Mouse (Mus musculus) midbrain, postnatal 0 days (tissue): ENCODE measurements at regions not wholly inside any gene's neighbourhood (a gene's known extent, or its start where the extent isn't known, plus 50 kb on each side); places are given as distances from the start of the nearest gene placed in this dataset.

ENCODE experiments used
- ATAC-seq: fragments of 200-750 bp; cut with Nextera tagmentation; 2 replicates; pipeline ENCODE4 v1.8.0; 2017; ENCODE audit warnings: moderate number of reproducible peaks, mild to moderate bottlenecking, moderate TSS enrichment, moderate library complexity; ENCODE audit not compliant: low FRiP score
- DNase-seq: peaks from one replicate; pipeline ENCODE4 v3.0.0-alpha.2; 2015; ENCODE audit warnings: low spot score
- H3K27ac ChIP-seq: fragments of 300-500 bp; sonication (generic); 2 replicates; pipeline ENCODE4 v1.5.1; 2014; ENCODE audit warnings: low read depth, mild to moderate bottlenecking, low read length, mixed read lengths
- H3K27me3 ChIP-seq: fragments of 300-500 bp; sonication (generic); 2 replicates; pipeline ENCODE4 v1.6.1; 2014; ENCODE audit warnings: low read length, control low read depth, mixed read lengths; ENCODE audit not compliant: insufficient read depth
- H3K36me3 ChIP-seq: fragments of 300-500 bp; sonication (generic); 2 replicates; pipeline ENCODE4 v1.6.1; 2014; ENCODE audit warnings: low read length, control low read depth, mixed read lengths; ENCODE audit not compliant: insufficient read depth
- H3K4me1 ChIP-seq: fragments of 300-500 bp; sonication (generic); 2 replicates; pipeline ENCODE4 v1.6.1; 2014; ENCODE audit warnings: mild to moderate bottlenecking, control low read depth, antibody characterized with exemption, low read length, mixed read lengths; ENCODE audit not compliant: insufficient read depth
- H3K4me2 ChIP-seq: fragments of 300-500 bp; sonication (generic); 2 replicates; pipeline ENCODE4 v1.6.1; 2014; ENCODE audit warnings: low read depth, mild to moderate bottlenecking, low read length, mixed read lengths; ENCODE audit not compliant: poor library complexity, severe bottlenecking
- H3K4me3 ChIP-seq: fragments of 300-500 bp; sonication (generic); 2 replicates; pipeline ENCODE4 v1.5.1; 2014; ENCODE audit warnings: low read depth, mild to moderate bottlenecking, low read length, moderate library complexity
- H3K9ac ChIP-seq: fragments of 300-500 bp; sonication (generic); replicated peaks from 2 replicates; pipeline ENCODE4 v1.6.1; 2014; ENCODE audit warnings: mild to moderate bottlenecking, low read length, moderate library complexity, mixed read lengths; ENCODE audit not compliant: poor library complexity, severe bottlenecking
- H3K9me3 ChIP-seq: fragments of 300-500 bp; sonication (generic); 2 replicates; pipeline ENCODE4 v1.6.1; 2016; ENCODE audit warnings: low read length, control low read depth
- CTCF ChIP-seq: IDR thresholded peaks from 2 replicates; pipeline ENCODE4 v1.5.1; 2016; ENCODE audit warnings: antibody characterized with exemption, mild to moderate bottlenecking
- WGBS: fragments of 180-500 bp; shearing (Covaris S2); extraction: QIAGEN DNeasy Blood & Tissue Kit; methylation state at CpG from one replicate; pipeline ENCODE4 v1.1.7; 2014; 5-methylcytosine and 5-hydroxymethylcytosine counted together

DNA sequence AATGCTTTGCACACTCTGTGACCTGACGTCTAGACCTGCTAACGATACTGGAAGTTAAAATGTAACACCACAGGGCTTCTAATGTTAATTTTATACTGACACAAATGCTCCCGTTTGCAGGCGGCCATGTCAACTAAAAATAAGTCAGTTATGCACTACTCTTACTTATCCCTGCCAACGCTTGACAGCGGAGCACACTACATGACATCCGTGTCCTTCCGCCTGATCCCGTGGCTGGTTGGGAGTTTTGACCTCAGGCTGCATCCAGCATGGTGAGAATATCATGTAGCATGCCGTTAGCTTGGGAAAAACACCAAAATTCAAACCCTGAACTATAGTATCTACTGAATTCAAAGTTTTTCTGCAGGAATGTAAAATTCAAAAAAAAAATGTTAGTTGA, 131.9 kb downstream of the Lrig3 start:
- no peaks in the 10 kb centered on the region for H3K36me3 ChIP-seq
- H3K9me3 ChIP-seq, result no peaks in the 10 kb centered on the region
- no peak for TF ChIP-seq CTCF
- H3K4me1 ChIP-seq, result no peaks in the 10 kb centered on the region
- 86% methylated on average over 10 of the region's 10 CpGs for WGBS
- no peak overlapping the region for H3K4me2 ChIP-seq
- ATAC-seq, result no peak
- H3K27me3 ChIP-seq, result no peaks in the 10 kb centered on the region
- DNase-seq, result no peak
- H3K9ac ChIP-seq, result no peak overlapping the region
- H3K4me3 ChIP-seq, result no peak overlapping the region
- H3K27ac ChIP-seq, result no peak overlapping the region

DNA sequence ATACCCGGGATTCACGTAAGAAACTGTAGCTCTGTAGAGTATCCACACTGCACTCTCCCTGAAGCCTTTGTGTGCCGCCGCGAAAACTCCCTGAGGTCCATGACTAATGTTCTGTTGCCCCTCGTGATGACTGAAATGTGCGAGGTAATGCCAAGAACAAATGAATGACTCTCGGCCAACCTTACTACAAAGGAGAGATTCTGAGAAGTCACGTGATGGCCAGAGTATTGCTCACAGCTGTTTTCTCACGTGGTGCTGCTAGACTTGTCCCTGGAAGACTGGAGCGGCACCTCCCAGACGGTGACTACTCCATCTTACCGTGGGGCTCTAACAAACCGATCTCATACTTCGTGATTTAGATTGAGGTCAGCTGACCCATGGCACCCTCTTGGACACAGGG, 136.9 kb downstream of the Lrig3 start:
- no peaks in the 10 kb centered on the region for H3K4me1 ChIP-seq
- H3K9me3 ChIP-seq, result no peaks in the 10 kb centered on the region
- TF ChIP-seq CTCF, result no peak
- no peak overlapping the region for H3K4me3 ChIP-seq
- no peak overlapping the region for H3K27ac ChIP-seq
- H3K9ac ChIP-seq, result no peak overlapping the region
- H3K27me3 ChIP-seq, result no peaks in the 10 kb centered on the region
- ATAC-seq, result no peak
- DNase-seq, result no peak
- no peak overlapping the region for H3K4me2 ChIP-seq
- H3K36me3 ChIP-seq, result no peaks in the 10 kb centered on the region
- WGBS, result 85% methylated on average over 15 of the region's 15 CpGs

DNA sequence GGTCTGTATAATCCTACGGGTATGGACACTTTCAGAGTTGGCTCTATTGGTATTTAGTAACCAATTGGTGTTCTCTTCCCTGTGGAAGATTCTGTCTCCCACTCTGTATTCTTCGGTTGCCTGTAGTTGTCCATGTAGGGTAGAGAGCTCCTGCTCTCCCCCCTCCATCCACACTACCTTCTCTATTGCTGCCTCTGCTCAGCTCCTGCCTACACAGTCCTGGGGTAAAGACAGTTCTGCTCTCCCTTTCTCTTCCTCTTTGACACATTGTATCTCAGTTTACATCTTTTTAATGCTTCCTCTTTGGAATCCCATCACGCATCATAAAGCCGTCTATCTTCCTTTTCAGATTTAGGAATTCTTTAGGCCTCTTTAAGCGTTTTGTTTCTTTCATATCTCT, 147.1 kb downstream of the Lrig3 start:
- Histone ChIP-seq H3K4me2 (no peak overlapping the region), H3K27me3 (no peaks in the 10 kb centered on the region), H3K9ac (no peak overlapping the region), H3K9me3 (no peaks in the 10 kb centered on the region), H3K4me1 (no peaks in the 10 kb centered on the region), H3K27ac (no peak overlapping the region), H3K36me3 (no peaks in the 10 kb centered on the region), H3K4me3 (no peak overlapping the region)
- WGBS, result 92% methylated on average over 5 of the region's 5 CpGs
- no peak for TF ChIP-seq CTCF
- DNase-seq, result no peak
- no peak for ATAC-seq

DNA sequence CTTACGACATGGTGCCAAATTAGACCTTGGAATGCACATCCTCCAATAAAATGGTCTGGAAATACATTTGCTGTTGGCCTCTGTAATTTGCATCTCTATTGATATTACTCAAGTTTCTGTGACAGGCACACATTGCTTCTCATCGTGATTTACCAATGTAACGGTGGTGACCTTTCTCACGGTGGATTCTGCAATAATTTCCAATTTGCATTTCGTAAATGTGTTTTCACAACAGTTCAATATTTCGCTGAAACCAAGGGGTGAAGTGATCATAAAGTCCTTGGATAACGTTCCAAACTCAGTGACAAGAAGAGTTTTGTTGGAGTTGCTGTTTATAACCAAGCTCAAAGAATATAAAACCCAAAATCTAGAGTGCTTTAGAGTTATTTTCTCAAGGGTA, 149.4 kb downstream of the Lrig3 start:
- H3K9me3 ChIP-seq, result no peaks in the 10 kb centered on the region
- 81% methylated on average over 7 of the region's 7 CpGs for WGBS
- no peak overlapping the region for H3K27ac ChIP-seq
- TF ChIP-seq CTCF, result no peak
- H3K4me3 ChIP-seq, result no peak overlapping the region
- DNase-seq (no peak), ATAC-seq (no peak)
- H3K4me2 ChIP-seq, result no peak overlapping the region
- H3K36me3 ChIP-seq, result no peaks in the 10 kb centered on the region
- H3K27me3 ChIP-seq, result no peaks in the 10 kb centered on the region
- H3K4me1 ChIP-seq, result no peaks in the 10 kb centered on the region
- no peak overlapping the region for H3K9ac ChIP-seq

DNA sequence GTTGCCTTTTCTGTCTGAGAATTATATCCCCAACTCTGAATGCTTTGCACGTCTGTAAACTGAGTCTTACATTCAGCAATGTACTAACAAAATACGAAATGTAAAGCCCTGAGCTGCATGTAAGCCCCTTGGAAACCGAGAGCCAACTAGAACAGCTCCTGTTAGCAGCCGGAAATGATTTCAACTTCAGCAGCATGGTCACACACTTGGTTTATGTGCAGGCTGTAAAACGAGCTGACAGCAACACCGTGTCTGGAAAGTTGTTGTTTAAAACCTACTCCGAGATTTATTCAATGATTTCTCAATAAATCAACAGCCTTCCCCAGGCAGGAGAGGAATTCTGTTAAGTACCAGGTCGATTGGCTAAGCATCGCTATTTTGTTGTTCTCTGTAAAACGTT, 155.7 kb downstream of the Lrig3 start:
- H3K9me3 ChIP-seq, result no peaks in the 10 kb centered on the region
- H3K27me3 ChIP-seq, result no peaks in the 10 kb centered on the region
- H3K4me1 ChIP-seq, result no peaks in the 10 kb centered on the region
- H3K36me3 ChIP-seq, result no peaks in the 10 kb centered on the region
- ATAC-seq (no peak), DNase-seq (no peak)
- 80% methylated on average over 10 of the region's 10 CpGs for WGBS
- no peak overlapping the region for H3K4me3 ChIP-seq
- no peak for TF ChIP-seq CTCF
- no peak overlapping the region for H3K27ac ChIP-seq
- no peak overlapping the region for H3K9ac ChIP-seq
- no peak overlapping the region for H3K4me2 ChIP-seq

DNA sequence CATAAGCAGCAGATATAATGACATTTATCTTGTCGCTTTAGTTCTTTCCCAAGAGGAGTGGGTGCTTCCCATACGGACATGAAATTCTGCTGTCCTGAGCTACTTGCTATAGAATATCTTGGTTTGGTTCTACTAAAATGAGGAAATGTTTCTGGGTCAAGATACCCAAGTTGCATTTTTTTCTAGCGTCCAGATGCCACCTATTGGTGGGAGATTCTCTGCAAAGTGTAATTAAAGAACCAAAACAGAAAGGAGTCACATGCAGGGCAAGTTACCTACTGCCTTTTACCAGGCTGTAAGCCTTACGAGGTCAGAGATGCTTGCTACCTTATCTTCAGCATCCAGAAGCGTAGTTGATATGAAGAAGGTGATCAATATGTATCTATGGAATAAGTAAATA, 156.5 kb downstream of the Lrig3 start:
- no peaks in the 10 kb centered on the region for H3K27me3 ChIP-seq
- no peak overlapping the region for H3K27ac ChIP-seq
- peak; percentile 53 for TF ChIP-seq CTCF
- H3K4me2 ChIP-seq, result no peak overlapping the region
- no peak for ATAC-seq
- DNase-seq, result no peak
- no peak overlapping the region for H3K9ac ChIP-seq
- WGBS, result 88% methylated on average over 5 of the region's 5 CpGs
- H3K9me3 ChIP-seq, result no peaks in the 10 kb centered on the region
- H3K4me3 ChIP-seq, result no peak overlapping the region
- H3K4me1 ChIP-seq, result no peaks in the 10 kb centered on the region
- no peaks in the 10 kb centered on the region for H3K36me3 ChIP-seq

DNA sequence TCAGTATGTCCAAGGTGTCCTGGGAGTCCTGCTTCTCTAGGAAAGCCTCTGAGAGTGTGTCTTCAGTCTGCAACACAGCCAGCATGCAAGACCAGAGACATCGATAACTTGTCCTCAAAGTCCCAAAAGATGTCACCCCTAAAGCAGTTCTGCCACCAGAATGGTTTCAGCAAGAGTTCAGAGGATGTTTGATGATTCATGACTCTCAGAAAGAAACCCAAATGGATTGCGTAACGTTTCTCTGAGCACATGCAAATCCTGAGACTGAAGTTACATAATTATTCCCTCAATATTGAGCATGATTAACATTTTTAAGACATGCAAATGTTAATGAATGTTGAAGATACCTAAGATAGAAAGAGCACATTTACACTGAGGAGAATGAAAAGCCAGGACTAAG, 167.2 kb downstream of the Lrig3 start:
- Histone ChIP-seq H3K27me3 (no peaks in the 10 kb centered on the region), H3K9ac (no peak overlapping the region), H3K4me3 (no peak overlapping the region), H3K27ac (no peak overlapping the region), H3K4me1 (no peaks in the 10 kb centered on the region), H3K9me3 (no peaks in the 10 kb centered on the region), H3K4me2 (no peak overlapping the region), H3K36me3 (no peaks in the 10 kb centered on the region)
- WGBS, result 74% methylated on average over 3 of the region's 3 CpGs
- no peak for DNase-seq
- TF ChIP-seq CTCF, result no peak
- ATAC-seq, result no peak
